Mouse (Mus musculus) hindbrain, embryonic 11.5 days (tissue): ENCODE data around the gene Fn3krp. TPM values are rescaled to one million over a fixed set of nuclear protein-coding genes. Genes with fewer than 3 reads are reported as not detected.

ENCODE experiments used
- ATAC-seq: fragments of 200-750 bp; cut with Nextera tagmentation; 2 replicates; pipeline ENCODE4 v1.8.0; 2017; ENCODE audit warnings: mild to moderate bottlenecking, moderate TSS enrichment, moderate library complexity; ENCODE audit not compliant: low FRiP score
- DNase-seq: peaks from one replicate; pipeline ENCODE4 v3.0.0-alpha.2; 2015; ENCODE audit warnings: low spot score
- H3K27ac ChIP-seq: fragments of 300-500 bp; sonication (generic); 2 replicates; pipeline ENCODE4 v1.5.1; 2014; ENCODE audit warnings: mild to moderate bottlenecking, low read depth, low read length
- H3K27me3 ChIP-seq: fragments of 300-500 bp; sonication (generic); 2 replicates; pipeline ENCODE4 v1.6.1; 2014; ENCODE audit warnings: mild to moderate bottlenecking, low read length, moderate library complexity, mixed read lengths; ENCODE audit not compliant: control insufficient read depth, insufficient read depth
- H3K36me3 ChIP-seq: fragments of 300-500 bp; sonication (generic); 2 replicates; pipeline ENCODE4 v1.6.1; 2014; ENCODE audit warnings: mild to moderate bottlenecking, low read length, moderate library complexity, mixed read lengths; ENCODE audit not compliant: control insufficient read depth, insufficient read depth
- H3K4me1 ChIP-seq: fragments of 300-500 bp; sonication (generic); replicated peaks from 2 replicates; pipeline ENCODE4 v1.6.1; 2014; ENCODE audit warnings: low read length, mixed read lengths; ENCODE audit not compliant: control insufficient read depth, insufficient read depth
- H3K4me2 ChIP-seq: fragments of 300-500 bp; sonication (generic); replicated peaks from 2 replicates; pipeline ENCODE4 v1.6.1; 2014; ENCODE audit warnings: mild to moderate bottlenecking, low read depth, low read length
- H3K4me3 ChIP-seq: fragments of 300-500 bp; sonication (generic); 2 replicates; pipeline ENCODE4 v1.5.1; 2014; ENCODE audit warnings: low read depth, low read length
- H3K9ac ChIP-seq: fragments of 300-500 bp; sonication (generic); 2 replicates; pipeline ENCODE4 v1.6.1; 2014; ENCODE audit warnings: low read depth, low read length
- H3K9me3 ChIP-seq: fragments of 300-500 bp; sonication (generic); 2 replicates; pipeline ENCODE4 v1.6.1; 2016; ENCODE audit warnings: low read length; ENCODE audit not compliant: control insufficient read depth
- WGBS: fragments of 180-500 bp; shearing (Covaris S2); extraction: QIAGEN DNeasy Blood & Tissue Kit; methylation state at CpG from one replicate; pipeline ENCODE4 v1.1.7; 2014; 5-methylcytosine and 5-hydroxymethylcytosine counted together
- polyA plus RNA-seq: library from polyadenylated mRNA; unstranded; fragments of >200 nt; fragmentation: Nextera tagmentation; extraction: Ambion mirVana; gene quantifications from 2 replicates; pipeline ENCODE4 v1.2.1, GENCODE M21; 2014

The Fn3krp gene
- 8.5 and 8.6 TPM in 2 replicates for polyA plus RNA-seq

GRCm38 (mm10) chr11:121420830-121421552 lies at the start of gene Fn3krp:
TSS of gene Fn3krp (plus strand) at chr11:121421401.
- Histone ChIP-seq H3K27me3 (no peaks in the 10 kb centered on the region), H3K4me1 (no peaks in the 10 kb centered on the region; the same call in 1 of the 2 replicates), H3K9me3 (no peaks in the 10 kb centered on the region), H3K9ac (peak within 1 kb of the TSS; percentile 74), H3K4me3 (peak within 1 kb of the TSS; percentile 64), H3K36me3 (no peaks in the 10 kb centered on the region), H3K4me2 (peak within 1 kb of the TSS; percentile 64), H3K27ac (peak within 1 kb of the TSS; percentile 78)
- peak; percentile 100 for ATAC-seq
- DNase-seq: peak; percentile 100
- 2% methylated on average over 28 of the region's 28 CpGs for WGBS

DNA sequence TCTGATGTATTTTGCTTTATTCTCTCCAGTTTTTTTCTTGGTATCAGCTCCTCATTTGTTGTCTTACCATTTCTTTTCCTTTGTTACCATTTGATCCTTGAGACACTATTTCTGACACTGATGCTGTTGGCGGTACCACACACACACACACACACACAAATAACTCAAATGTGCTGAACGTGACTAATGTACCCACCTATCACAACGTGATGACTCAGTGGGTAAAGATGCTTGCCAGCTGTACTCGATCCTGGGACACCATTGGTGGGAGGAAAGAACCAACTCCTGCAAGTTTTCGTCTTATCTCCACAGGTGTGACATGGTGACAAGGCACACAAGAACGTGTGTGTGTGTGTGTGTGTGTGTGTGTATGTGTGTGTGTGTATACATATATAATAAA lies 47.9 kb upstream of the Fn3krp start:
- DNase-seq: no peak
- no peak overlapping the region for H3K4me2 ChIP-seq
- H3K4me1 ChIP-seq: no peaks in the 10 kb centered on the region
- H3K9me3 ChIP-seq: no peaks in the 10 kb centered on the region
- no peak overlapping the region for H3K27ac ChIP-seq
- H3K4me3 ChIP-seq: no peak overlapping the region
- H3K9ac ChIP-seq: no peak overlapping the region
- no peak for ATAC-seq
- H3K36me3 ChIP-seq: no peaks in the 10 kb centered on the region
- no peaks in the 10 kb centered on the region for H3K27me3 ChIP-seq
- WGBS: 77% methylated on average over 6 of the region's 6 CpGs

DNA sequence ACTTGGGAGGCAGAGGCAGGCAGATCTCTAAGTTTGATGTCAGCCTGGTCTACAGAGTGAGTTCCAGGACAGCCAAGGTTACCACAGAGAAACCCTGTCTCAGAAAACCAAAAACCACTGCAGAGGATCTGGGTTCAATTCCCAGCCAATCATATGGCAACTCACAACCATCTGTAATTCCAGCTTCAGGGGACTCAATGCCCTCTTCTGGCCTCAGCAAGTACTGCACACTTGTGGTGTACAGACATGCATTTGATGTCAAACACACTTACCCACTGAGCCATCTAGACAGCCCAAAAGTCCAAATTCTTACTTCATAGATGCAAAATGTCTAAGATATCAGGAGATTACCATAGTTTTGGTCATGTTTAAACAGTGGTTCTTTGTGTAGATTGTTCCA lies 42.6 kb upstream of the Fn3krp start:
- Histone ChIP-seq H3K4me2 (no peak overlapping the region), H3K27ac (no peak overlapping the region), H3K9me3 (no peaks in the 10 kb centered on the region), H3K36me3 (no peaks in the 10 kb centered on the region), H3K4me1 (no peaks in the 10 kb centered on the region), H3K4me3 (no peak overlapping the region), H3K9ac (no peak overlapping the region), H3K27me3 (no peaks in the 10 kb centered on the region)
- ATAC-seq (no peak), DNase-seq (no peak)

GRCm38 (mm10) chr11:121380294-121380693 lies 40.9 kb upstream of the Fn3krp start:
- H3K27ac ChIP-seq: no peak overlapping the region
- no peaks in the 10 kb centered on the region for H3K4me1 ChIP-seq
- DNase-seq: no peak
- no peak for ATAC-seq
- 27% methylated on average over 6 of the region's 6 CpGs for WGBS
- no peaks in the 10 kb centered on the region for H3K9me3 ChIP-seq
- H3K4me2 ChIP-seq: no peak overlapping the region
- H3K4me3 ChIP-seq: no peak overlapping the region
- H3K27me3 ChIP-seq: no peaks in the 10 kb centered on the region
- no peaks in the 10 kb centered on the region for H3K36me3 ChIP-seq
- no peak overlapping the region for H3K9ac ChIP-seq

DNA sequence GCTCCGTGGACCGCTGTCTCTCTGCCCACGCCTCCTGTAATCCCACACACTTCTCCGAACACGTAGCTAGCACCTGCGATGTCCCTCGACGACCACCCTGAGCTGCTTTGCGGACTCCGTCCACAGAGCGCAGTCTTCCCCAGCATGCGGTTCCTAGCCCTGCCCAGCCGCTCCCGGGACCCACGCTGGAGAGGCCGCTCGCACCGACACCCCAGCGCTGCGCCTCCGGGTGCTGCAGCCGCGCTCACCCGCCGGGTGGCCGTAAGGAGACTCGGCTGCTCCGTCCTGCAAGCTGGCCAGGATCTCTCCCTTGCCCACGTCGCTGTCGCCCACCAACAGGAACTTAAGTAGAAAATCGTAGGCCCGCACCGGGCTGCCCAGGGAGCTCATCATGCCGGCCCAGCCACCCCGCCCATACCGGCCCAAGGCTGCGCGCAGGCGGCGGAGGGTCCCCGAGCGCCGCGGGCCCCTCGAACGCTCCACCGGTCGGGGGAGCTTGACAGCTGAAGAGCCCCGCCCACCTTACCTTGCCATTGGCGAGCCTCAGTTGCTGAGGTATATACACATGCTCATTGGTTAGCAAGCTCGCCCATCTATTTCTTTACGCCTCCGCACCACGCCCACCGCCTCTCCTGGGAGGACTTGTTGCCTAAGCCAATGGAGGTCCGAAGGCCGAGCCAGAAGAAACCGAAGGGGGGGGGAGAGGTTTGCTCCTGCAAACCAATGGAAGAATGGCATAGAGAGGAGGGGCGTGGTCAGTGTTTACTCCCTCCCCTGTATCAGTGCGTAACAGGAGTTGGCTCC lies 33.2 kb upstream of the Fn3krp start, which contains the start of gene Rab40b:
Rab40b (minus strand) TSS at position 502 of the 804 bp plus-strand sequence.
- no peaks in the 10 kb centered on the region for H3K4me1 ChIP-seq
- peak within 1 kb of the TSS; percentile 43 for H3K4me3 ChIP-seq
- DNase-seq (peak; percentile 96), ATAC-seq (peak; percentile 98)
- no peaks in the 10 kb centered on the region for H3K9me3 ChIP-seq
- no peaks in the 10 kb centered on the region for H3K36me3 ChIP-seq
- H3K27me3 ChIP-seq: peaks cover 4% of the 10 kb centered on the region
- WGBS: 2% methylated on average over 52 of the region's 61 CpGs
- H3K4me2 ChIP-seq: peak within 1 kb of the TSS; percentile 88
- H3K9ac ChIP-seq: peak within 1 kb of the TSS; percentile 38
- no peak within 1 kb of the TSS for H3K27ac ChIP-seq

GRCm38 (mm10) chr11:121388554-121388945 lies 32.7 kb upstream of the Fn3krp start:
- H3K4me1 ChIP-seq: no peaks in the 10 kb centered on the region
- H3K27ac ChIP-seq: no peak overlapping the region
- H3K4me3 ChIP-seq: peak overlapping the region; percentile 43
- H3K36me3 ChIP-seq: no peaks in the 10 kb centered on the region
- 11% methylated on average over 6 of the region's 6 CpGs for WGBS
- DNase-seq (no peak), ATAC-seq (no peak; the same call in 1 of the 2 replicates)
- no peak overlapping the region for H3K9ac ChIP-seq
- peak overlapping the region; percentile 88 for H3K4me2 ChIP-seq
- no peaks in the 10 kb centered on the region for H3K9me3 ChIP-seq
- H3K27me3 ChIP-seq: peaks cover 4% of the 10 kb centered on the region

- no peak for ATAC-seq
Measured at GRCm38 (mm10) chr11:121390793-121391192, 30.4 kb upstream of the Fn3krp start.

DNA sequence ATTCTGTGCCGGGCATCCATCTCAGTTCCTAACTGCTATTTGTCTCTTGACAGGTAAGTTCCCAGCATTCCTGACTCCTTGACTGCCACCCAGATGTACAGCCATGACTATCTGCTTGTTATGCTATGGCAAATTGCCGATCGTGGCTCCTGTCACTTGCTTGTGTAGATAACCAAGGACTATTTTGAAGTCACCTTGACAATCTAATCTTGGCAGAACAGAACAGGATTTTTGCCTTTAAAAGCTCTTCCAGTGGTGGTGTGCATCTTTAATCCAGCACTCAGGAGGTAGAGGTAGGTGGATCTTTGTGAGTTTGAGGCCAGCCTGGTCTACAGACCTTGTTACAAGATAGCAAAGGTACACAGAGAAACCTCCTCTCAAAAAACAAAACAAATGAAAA lies 28.8 kb upstream of the Fn3krp start:
- H3K9me3 ChIP-seq: no peaks in the 10 kb centered on the region
- no peak overlapping the region for H3K4me3 ChIP-seq
- H3K9ac ChIP-seq: no peak overlapping the region
- no peaks in the 10 kb centered on the region for H3K36me3 ChIP-seq
- H3K27me3 ChIP-seq: no peaks in the 10 kb centered on the region; the same call in 1 of the 2 replicates
- H3K27ac ChIP-seq: no peak overlapping the region
- no peaks in the 10 kb centered on the region for H3K4me1 ChIP-seq
- 91% methylated on average over 3 of the region's 3 CpGs for WGBS
- no peak for ATAC-seq
- DNase-seq: no peak
- no peak overlapping the region for H3K4me2 ChIP-seq

More at GRCm38 (mm10) chr11:121390793-121391192, 30.4 kb upstream of the Fn3krp start:
- no peak for DNase-seq
- WGBS: 59% methylated on average over 3 of the region's 3 CpGs
- Histone ChIP-seq H3K27me3 (peaks cover 4% of the 10 kb centered on the region), H3K9me3 (no peaks in the 10 kb centered on the region), H3K4me3 (no peak overlapping the region), H3K4me2 (no peak overlapping the region), H3K9ac (no peak overlapping the region), H3K36me3 (no peaks in the 10 kb centered on the region), H3K27ac (no peak overlapping the region), H3K4me1 (no peaks in the 10 kb centered on the region)
